Mouse (Mus musculus) E14TG2a.4 (cell line): ENCODE data around the gene Mfsd13b.

Source experiments
- H3K27me3 ChIP-seq: 2 replicates; pipeline ENCODE4 v1.6.1; 2014; ENCODE audit warnings: low read length, control low read depth; ENCODE audit not compliant: insufficient read depth
- H3K36me3 ChIP-seq: 2 replicates; pipeline ENCODE4 v1.6.1; 2014; ENCODE audit warnings: low read length, control low read depth; ENCODE audit not compliant: insufficient read depth
- H3K4me1 ChIP-seq: replicated peaks from 2 replicates; pipeline ENCODE4 v1.6.1; 2014; ENCODE audit warnings: low read depth, low read length, control low read depth
- H3K4me3 ChIP-seq: replicated peaks from 2 replicates; pipeline ENCODE4 v1.5.1; 2014; ENCODE audit warnings: mild to moderate bottlenecking, low read length
- H3K9me3 ChIP-seq: 2 replicates; pipeline ENCODE4 v1.6.1; 2014; ENCODE audit warnings: low read length, control low read depth
- CTCF ChIP-seq: conservative IDR thresholded peaks from 2 replicates; pipeline ENCODE4 v1.5.1; 2014; ENCODE audit warnings: low read length
- NANOG ChIP-seq: IDR thresholded peaks from 2 replicates; pipeline ENCODE4 v1.6.1; 2014; ENCODE audit warnings: borderline replicate concordance, low read length, mixed read lengths
- POU5F1 ChIP-seq: IDR thresholded peaks from 2 replicates; pipeline ENCODE4 v1.6.1; 2014; ENCODE audit warnings: low read length, borderline replicate concordance

Gene Mfsd13b

DNA sequence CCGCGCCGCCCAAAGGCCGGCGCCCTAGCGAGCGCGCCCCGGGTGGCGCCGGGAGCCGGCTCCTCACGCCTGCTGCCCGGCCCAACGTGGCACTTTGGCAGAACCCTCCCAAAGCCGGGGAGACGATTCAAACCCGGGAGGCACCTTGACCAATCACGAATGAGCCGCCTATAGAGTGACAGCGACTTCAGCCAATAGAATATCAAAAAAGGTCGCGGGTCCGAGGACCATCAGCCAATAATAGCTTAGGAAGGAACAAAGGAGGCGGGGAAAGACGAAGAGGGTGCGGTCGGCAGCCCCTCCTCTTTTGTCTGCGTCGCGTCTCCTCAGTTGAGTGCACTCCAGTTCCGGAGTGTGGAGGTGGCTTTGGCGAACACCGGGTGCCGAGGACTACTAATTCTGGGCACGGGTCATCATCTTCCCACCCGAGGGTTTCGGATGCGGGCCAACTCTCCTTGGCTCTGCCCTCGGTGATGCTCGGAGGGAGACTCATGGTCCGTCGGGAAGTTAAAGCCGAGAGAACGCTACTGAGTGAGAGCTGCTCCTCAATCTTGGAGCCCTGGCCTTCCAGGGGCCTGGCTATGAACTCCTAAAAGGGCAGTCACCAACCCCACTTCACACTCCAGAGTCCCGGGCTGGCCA lies at the start of gene Mfsd13b, which contains the start of gene Cdr2:
Gene Mfsd13b (plus strand): TSS at position 310 of the 642 bp plus-strand sequence.
Gene Cdr2 (minus strand): TSS at position 113 of the 642 bp plus-strand sequence.
- H3K4me3 ChIP-seq, result peak within 1 kb of the TSS; percentile 94
- H3K36me3 ChIP-seq, result peaks cover 8% of the 10 kb centered on the region; the same call in 1 of the 2 replicates
- peaks cover 23% of the 10 kb centered on the region for H3K27me3 ChIP-seq
- TF ChIP-seq CTCF, result no peak
- no peak for TF ChIP-seq NANOG
- H3K9me3 ChIP-seq, result no peaks in the 10 kb centered on the region
- peaks cover 31% of the 10 kb centered on the region for H3K4me1 ChIP-seq

DNA sequence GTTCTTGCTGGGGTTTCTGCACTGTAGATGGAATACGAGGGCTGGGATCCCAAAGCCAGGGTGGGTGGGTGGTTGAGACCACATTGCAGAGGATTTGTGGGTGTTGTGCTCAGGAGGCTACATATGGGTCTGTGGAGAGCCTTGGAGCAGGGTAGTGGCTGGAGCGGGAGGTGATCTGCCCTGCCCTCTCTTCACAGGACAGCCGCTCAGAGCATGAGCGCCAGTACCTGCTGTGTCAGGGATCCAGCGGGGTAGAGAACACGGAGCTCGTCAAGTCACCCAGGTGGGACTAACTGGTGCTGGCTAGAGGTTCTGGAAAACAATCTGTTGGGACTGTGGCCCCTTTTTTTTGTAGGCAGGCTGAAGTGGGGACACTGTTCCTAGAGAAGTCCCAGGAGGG lies 49.2 kb upstream of the Mfsd13b start:
- no peak for TF ChIP-seq CTCF
- no peak for TF ChIP-seq POU5F1
- TF ChIP-seq NANOG, result no peak
- peaks cover 66% of the 10 kb centered on the region for H3K4me1 ChIP-seq
- H3K36me3 ChIP-seq, result peaks cover 100% of the 10 kb centered on the region
- no peak overlapping the region for H3K4me3 ChIP-seq
- H3K9me3 ChIP-seq, result no peaks in the 10 kb centered on the region
- H3K27me3 ChIP-seq, result no peaks in the 10 kb centered on the region

DNA sequence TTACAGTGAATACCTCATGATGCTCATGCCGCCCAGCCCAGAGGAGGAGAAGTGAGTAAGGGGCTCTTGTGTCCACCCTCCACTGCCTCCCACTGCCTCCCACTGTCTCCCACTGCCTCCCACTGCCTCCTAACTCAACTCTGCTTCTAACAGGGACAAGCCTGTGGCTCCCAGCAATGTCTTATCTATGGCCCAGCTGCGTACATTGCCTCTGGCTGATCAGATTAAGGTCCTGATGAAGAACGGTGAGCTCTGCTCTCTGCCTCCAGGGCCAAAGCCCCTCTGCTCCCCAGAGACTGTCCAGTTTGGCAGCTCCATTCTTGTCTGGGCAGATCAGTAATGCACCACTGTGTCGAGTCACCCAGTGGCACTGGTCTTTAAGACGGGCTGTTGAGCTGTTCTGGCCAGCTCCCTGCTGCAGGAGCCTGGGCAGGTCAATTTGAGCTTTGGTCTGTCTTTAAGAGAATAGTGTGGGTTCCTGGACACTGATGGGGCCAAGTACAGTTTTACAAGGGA lies 48.6 kb upstream of the Mfsd13b start:
- Histone ChIP-seq H3K9me3 (no peaks in the 10 kb centered on the region), H3K27me3 (no peaks in the 10 kb centered on the region), H3K36me3 (peaks cover 100% of the 10 kb centered on the region), H3K4me1 (peaks cover 66% of the 10 kb centered on the region), H3K4me3 (no peak overlapping the region)
- TF ChIP-seq CTCF, result no peak
- TF ChIP-seq NANOG, result no peak
- TF ChIP-seq POU5F1, result no peak

DNA sequence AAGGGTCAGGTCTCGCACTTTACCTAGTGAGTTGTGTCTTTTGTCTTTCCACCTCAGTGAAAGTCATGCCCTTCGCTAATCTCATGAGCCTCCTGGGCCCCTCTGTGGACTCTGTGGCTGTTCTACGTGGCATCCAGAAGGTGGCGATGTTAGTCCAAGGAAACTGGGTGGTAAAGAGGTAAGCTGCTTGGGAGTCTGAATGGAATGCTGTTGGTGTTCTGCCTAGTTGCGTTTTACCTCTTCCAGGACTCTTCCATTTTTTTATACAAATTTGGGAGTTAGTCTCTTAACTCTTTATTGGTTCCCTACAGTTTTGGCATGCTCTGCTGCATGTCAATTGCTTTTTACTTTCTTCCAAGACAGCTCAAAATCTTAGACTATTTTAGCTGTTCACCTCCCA lies 47.6 kb upstream of the Mfsd13b start:
- H3K4me3 ChIP-seq, result no peak overlapping the region
- H3K9me3 ChIP-seq, result no peaks in the 10 kb centered on the region
- TF ChIP-seq POU5F1 (no peak), CTCF (peak; percentile 58)
- H3K4me1 ChIP-seq, result peaks cover 67% of the 10 kb centered on the region
- peaks cover 100% of the 10 kb centered on the region for H3K36me3 ChIP-seq
- no peaks in the 10 kb centered on the region for H3K27me3 ChIP-seq

DNA sequence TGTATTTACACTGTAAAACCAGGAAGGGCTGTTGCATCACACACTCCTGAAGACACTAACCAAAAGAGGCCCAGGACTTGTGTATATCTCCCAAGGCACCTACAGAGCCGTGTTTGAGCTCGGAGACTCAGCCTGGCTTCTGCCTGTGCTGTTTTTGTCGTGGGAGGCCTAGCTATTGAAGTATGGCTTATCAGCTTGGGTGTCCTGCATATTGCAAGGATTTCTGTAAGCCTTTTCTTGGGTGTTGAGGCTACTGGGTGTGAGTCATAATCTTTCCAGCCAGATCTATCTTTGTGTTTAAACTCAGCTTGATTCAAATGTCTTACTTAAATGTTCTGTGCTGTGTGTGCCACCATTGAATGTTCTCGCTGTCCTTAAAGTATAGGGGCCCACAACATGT lies 45.8 kb upstream of the Mfsd13b start:
- TF ChIP-seq NANOG, result no peak
- TF ChIP-seq POU5F1, result no peak
- no peak for TF ChIP-seq CTCF
- Histone ChIP-seq H3K27me3 (no peaks in the 10 kb centered on the region), H3K36me3 (peaks cover 100% of the 10 kb centered on the region), H3K9me3 (no peaks in the 10 kb centered on the region), H3K4me3 (no peak overlapping the region), H3K4me1 (peaks cover 61% of the 10 kb centered on the region)

- Histone ChIP-seq H3K4me3 (no peak overlapping the region), H3K27me3 (no peaks in the 10 kb centered on the region), H3K9me3 (no peaks in the 10 kb centered on the region), H3K4me1 (peaks cover 44% of the 10 kb centered on the region), H3K36me3 (peaks cover 100% of the 10 kb centered on the region)
- no peak for TF ChIP-seq POU5F1
- no peak for TF ChIP-seq CTCF
- no peak for TF ChIP-seq NANOG
Observed at GRCm38 (mm10) chr7:120938206-120938605, 44.1 kb upstream of the Mfsd13b start.

GRCm38 (mm10) chr7:120940343-120940742 lies 42.0 kb upstream of the Mfsd13b start:
- H3K9me3 ChIP-seq, result no peaks in the 10 kb centered on the region
- H3K4me1 ChIP-seq, result peaks cover 27% of the 10 kb centered on the region
- H3K36me3 ChIP-seq, result peaks cover 98% of the 10 kb centered on the region
- H3K4me3 ChIP-seq, result no peak overlapping the region
- H3K27me3 ChIP-seq, result no peaks in the 10 kb centered on the region
- TF ChIP-seq POU5F1, result no peak
- no peak for TF ChIP-seq NANOG
- no peak for TF ChIP-seq CTCF

DNA sequence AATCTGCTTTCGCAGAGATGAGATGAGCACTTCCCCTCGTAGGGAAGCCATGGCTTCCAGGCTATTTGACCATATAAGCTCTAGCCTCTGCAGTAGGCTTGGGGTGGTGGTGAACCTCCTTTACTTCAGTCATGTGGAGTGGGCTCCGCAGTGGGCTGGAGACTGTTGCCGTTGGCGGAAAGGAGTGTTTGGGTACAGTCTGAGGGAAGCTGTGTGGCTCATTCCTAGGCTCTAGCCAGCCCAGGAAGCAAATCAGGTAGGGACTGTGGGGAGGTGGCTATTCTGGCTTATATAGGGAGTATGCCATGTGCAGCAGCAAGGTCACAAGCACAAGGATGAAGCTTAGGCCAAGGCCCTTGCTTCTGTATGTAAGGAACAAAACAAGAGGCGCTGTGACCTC lies 41.1 kb upstream of the Mfsd13b start:
- Histone ChIP-seq H3K36me3 (peaks cover 98% of the 10 kb centered on the region), H3K4me3 (no peak overlapping the region), H3K27me3 (no peaks in the 10 kb centered on the region), H3K4me1 (peaks cover 23% of the 10 kb centered on the region), H3K9me3 (no peaks in the 10 kb centered on the region)
- TF ChIP-seq NANOG (no peak), POU5F1 (no peak), CTCF (no peak)

DNA sequence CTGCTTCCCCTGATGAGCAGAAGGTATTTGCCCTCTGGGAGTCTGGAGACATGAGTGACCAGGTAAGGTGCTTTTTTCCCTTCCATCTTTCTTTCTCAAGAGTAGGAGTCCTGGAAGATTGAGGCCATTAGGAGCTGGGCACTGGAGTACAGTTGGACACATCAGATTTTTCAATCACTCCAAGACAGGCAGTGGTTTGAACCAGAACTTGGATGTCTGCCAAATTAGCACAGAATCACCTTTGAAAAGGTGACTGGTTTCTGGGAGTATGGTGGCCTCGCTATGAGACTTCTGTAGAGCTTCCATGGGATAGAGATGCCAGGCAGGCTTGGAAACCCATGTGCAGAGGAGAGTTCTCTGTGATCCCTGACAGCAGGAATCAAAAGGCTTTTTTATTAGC lies 39.8 kb upstream of the Mfsd13b start:
- no peaks in the 10 kb centered on the region for H3K27me3 ChIP-seq
- no peaks in the 10 kb centered on the region for H3K9me3 ChIP-seq
- H3K36me3 ChIP-seq, result peaks cover 92% of the 10 kb centered on the region
- TF ChIP-seq CTCF (no peak), NANOG (no peak), POU5F1 (no peak)
- H3K4me3 ChIP-seq, result no peak overlapping the region
- H3K4me1 ChIP-seq, result peaks cover 23% of the 10 kb centered on the region
